Mouse (Mus musculus): Measurements from ENCODE around the gene 1300017J02Rik. TPM values are rescaled to one million over a fixed set of nuclear protein-coding genes. Genes with fewer than 3 reads are reported as not detected.
A peak's percentile ranks its signal among the peaks of the same experiment; 100 is the strongest.

1300017J02Rik gene
- polyA plus RNA-seq, 1 experiment from 2014 or later, result 0.51 TPM

DNA sequence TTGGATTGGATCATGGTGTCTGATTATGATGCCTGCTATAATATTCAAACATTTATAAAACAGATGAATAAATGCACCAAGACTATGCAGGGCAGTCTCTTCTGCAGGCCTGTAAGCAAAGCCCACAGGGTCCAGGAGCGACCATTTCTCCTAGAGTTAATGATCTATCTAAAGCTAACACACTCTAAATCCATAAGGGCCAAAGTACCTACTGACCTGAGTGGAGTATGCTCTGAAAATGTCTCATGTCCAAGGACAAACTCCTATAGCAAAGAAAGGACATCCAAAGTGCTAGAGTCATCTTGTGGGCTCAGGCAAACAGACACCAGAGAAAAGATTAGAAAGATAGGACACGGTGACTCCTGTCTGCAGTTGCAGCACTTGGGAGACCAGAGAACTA lies 10.4 kb downstream of the 1300017J02Rik start:
- Histone ChIP-seq H3K4me1 (ENCODE audit: insufficient read depth) (no peaks in the 10 kb centered on the region), H3K36me3 (ENCODE audit: insufficient read depth) (no peaks in the 10 kb centered on the region), H3K27me3 (ENCODE audit: insufficient read depth, low read length) (no peaks in the 10 kb centered on the region), H3K4me3 (ENCODE audit: low read depth, low read length) (no peak overlapping the region), H3K9me3 (ENCODE audit: low read depth, low read length) (no peaks in the 10 kb centered on the region), H3K9ac (no peak overlapping the region), H3K4me2 (no peak overlapping the region), H3K27ac (ENCODE audit: low read depth) (no peak overlapping the region)
- no peak for DNase-seq
- ATAC-seq (ENCODE audit: insufficient read depth), result no peak
- 64% methylated on average over 2 of the region's 2 CpGs for WGBS
- no peak for TF ChIP-seq CTCF (IDR thresholded peaks at IDR 0.05; ENCODE audit: low read depth)

DNA sequence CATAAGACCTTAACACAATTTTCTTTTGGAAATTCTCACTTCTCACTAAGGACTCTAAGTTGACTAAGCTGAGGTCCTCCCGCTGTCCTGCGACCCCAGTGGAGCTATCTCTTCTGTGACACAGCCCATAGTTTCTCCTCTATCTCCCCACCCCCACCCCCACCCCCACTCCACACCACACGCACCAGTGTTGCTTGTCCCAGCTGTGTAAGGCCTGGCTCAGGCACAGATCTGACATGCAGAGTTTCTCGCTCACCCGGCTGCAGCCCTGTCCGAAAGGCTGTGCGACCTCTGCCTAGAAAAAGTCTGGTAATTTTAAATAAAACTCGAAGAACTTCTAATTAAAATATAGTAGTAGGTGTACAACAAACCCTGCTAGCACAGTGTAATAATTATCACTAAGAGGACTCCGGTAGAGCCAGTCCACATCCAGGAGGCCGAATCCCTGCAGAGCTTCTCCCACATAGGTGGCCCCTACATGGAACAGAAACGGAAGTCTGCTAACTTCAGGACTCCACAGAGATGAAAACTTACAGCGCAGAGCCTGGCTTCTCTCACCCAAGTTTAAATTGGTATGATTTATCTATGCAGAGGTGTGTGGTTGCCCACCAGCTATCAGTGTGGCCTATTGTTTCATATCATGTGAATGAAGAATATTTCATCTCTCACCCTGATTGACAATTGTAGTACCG lies 16.2 kb downstream of the 1300017J02Rik start:
- no peak for ATAC-seq (ENCODE audit: insufficient read depth)

DNA sequence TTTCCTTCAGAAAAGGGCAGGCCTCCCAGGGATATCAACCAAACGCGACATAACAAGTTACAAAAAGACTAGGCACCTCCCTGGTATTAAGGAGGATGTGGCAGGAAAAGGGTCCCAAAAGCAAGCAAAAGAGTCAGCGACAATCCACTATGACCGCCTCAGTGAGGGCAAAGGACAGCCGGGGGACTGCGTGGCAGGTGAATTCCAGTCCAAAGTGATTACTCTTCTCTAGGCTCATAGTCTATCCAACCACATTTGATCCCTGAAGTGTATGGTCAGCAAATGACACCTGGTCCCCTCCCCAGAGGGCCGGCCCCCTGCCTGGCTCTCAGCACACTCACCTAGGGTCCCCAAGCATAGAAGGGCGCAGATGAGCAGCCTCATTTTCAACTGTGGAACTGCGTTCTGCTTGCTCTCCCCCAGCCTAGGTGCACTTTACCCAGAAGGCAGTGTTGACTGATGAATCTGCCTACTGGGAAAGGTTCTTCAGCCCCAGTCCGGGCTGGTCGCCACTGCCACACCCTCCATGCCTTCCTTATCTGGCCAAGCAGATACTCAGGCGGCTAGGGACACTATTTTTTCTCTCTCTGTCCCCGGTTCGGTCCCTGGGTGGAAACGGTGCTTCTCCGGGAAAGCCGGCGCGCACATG lies 16.9 kb downstream of the 1300017J02Rik start:
- no peaks in the 10 kb centered on the region for H3K9me3 ChIP-seq (ENCODE audit: low read depth, low read length)
- TF ChIP-seq CTCF (IDR thresholded peaks at IDR 0.05; ENCODE audit: low read depth), result no peak
- no peaks in the 10 kb centered on the region for H3K4me1 ChIP-seq (ENCODE audit: insufficient read depth)
- 68% methylated on average over 19 of the region's 19 CpGs for WGBS
- no peaks in the 10 kb centered on the region for H3K36me3 ChIP-seq (ENCODE audit: insufficient read depth)
- ATAC-seq (ENCODE audit: insufficient read depth), result peak; percentile 60
- no peaks in the 10 kb centered on the region for H3K27me3 ChIP-seq (ENCODE audit: insufficient read depth, low read length)
- 0 out of 2 replicates have a peak overlapping the region, but pooled peaks have one; percentile 9 for H3K9ac ChIP-seq
- DNase-seq, result no peak
- H3K4me2 ChIP-seq, result no peak overlapping the region
- no peak overlapping the region; the same call in 1 of the 2 replicates for H3K4me3 ChIP-seq (ENCODE audit: low read depth, low read length)
- peak overlapping the region; percentile 46; the same call in 1 of the 2 replicates for H3K27ac ChIP-seq (ENCODE audit: low read depth)

More for the DNA sequence above, 16.2 kb downstream of the 1300017J02Rik start:
- Histone ChIP-seq H3K4me1 (ENCODE audit: insufficient read depth) (no peaks in the 10 kb centered on the region), H3K9me3 (ENCODE audit: low read depth, low read length) (no peaks in the 10 kb centered on the region), H3K9ac (no peak overlapping the region), H3K36me3 (ENCODE audit: insufficient read depth) (no peaks in the 10 kb centered on the region), H3K27ac (ENCODE audit: low read depth) (no peak overlapping the region), H3K27me3 (ENCODE audit: insufficient read depth, low read length) (no peaks in the 10 kb centered on the region), H3K4me3 (ENCODE audit: low read depth, low read length) (no peak overlapping the region), H3K4me2 (no peak overlapping the region)
- no peak for DNase-seq
- no peak for TF ChIP-seq CTCF (IDR thresholded peaks at IDR 0.05; ENCODE audit: low read depth)
- 75% methylated on average over 13 of the region's 13 CpGs for WGBS

DNA sequence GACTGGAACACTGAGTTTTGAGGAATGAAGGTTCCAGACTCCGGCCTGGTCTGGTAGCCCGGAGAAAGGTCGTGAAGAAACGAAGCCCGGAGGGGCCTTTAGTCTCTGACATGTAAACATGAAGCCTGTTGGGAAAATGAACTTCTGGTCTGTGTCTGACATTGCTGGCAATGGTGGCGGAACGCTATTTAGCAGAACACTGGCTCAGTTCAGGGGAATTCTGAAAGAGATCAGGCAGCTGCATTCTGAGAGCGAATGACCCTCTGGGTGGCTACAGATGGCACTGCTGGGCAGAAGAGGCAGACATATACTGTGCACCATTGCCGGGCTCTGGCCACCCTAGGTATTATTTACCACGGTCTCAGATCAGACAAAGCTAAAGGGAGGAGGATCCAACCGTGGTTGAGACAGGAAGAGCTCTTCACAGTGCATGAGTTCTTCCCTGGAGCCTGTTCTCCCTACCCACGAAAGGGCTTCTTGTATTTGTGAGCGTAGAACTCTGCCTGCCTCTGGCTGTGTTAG lies 17.9 kb downstream of the 1300017J02Rik start:
- H3K4me2 ChIP-seq, result no peak overlapping the region
- ATAC-seq (ENCODE audit: insufficient read depth) (no peak), DNase-seq (peak; percentile 7)
- 65% methylated on average over 13 of the region's 13 CpGs for WGBS
- H3K36me3 ChIP-seq (ENCODE audit: insufficient read depth), result no peaks in the 10 kb centered on the region
- no peak overlapping the region for H3K9ac ChIP-seq
- H3K4me1 ChIP-seq (ENCODE audit: insufficient read depth), result no peaks in the 10 kb centered on the region
- no peaks in the 10 kb centered on the region for H3K9me3 ChIP-seq (ENCODE audit: low read depth, low read length)
- no peaks in the 10 kb centered on the region for H3K27me3 ChIP-seq (ENCODE audit: insufficient read depth, low read length)
- H3K4me3 ChIP-seq (ENCODE audit: low read depth, low read length), result no peak overlapping the region
- no peak for TF ChIP-seq CTCF (IDR thresholded peaks at IDR 0.05; ENCODE audit: low read depth)
- no peak overlapping the region for H3K27ac ChIP-seq (ENCODE audit: low read depth)

DNA sequence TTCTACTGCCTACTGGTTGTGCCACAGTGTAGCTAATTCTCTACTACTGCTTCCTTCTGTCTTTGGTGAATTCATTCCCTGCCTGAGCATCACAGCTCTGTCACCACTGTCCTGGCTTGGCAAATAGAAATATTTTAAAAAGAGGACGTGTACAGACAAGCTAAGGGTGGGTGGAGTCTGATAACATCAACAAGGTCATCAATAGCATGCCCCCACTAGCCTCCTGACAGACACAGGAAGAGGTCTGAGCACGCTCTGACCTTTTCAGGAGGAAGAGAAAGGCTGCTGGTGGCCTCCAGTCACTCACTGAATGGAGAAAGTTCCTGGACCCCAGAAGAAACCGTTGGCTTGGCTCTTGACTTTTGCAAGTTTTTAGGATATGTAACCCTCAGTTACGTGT lies 18.5 kb downstream of the 1300017J02Rik start:
- TF ChIP-seq CTCF (IDR thresholded peaks at IDR 0.05; ENCODE audit: low read depth), result no peak
- Histone ChIP-seq H3K27ac (ENCODE audit: low read depth) (no peak overlapping the region), H3K4me3 (ENCODE audit: low read depth, low read length) (no peak overlapping the region), H3K9ac (no peak overlapping the region), H3K4me2 (no peak overlapping the region), H3K4me1 (ENCODE audit: insufficient read depth) (no peaks in the 10 kb centered on the region), H3K9me3 (ENCODE audit: low read depth, low read length) (no peaks in the 10 kb centered on the region), H3K27me3 (ENCODE audit: insufficient read depth, low read length) (no peaks in the 10 kb centered on the region), H3K36me3 (ENCODE audit: insufficient read depth) (no peaks in the 10 kb centered on the region)
- ATAC-seq (ENCODE audit: insufficient read depth) (no peak), DNase-seq (no peak)
- 49% methylated on average over 4 of the region's 4 CpGs for WGBS

DNA sequence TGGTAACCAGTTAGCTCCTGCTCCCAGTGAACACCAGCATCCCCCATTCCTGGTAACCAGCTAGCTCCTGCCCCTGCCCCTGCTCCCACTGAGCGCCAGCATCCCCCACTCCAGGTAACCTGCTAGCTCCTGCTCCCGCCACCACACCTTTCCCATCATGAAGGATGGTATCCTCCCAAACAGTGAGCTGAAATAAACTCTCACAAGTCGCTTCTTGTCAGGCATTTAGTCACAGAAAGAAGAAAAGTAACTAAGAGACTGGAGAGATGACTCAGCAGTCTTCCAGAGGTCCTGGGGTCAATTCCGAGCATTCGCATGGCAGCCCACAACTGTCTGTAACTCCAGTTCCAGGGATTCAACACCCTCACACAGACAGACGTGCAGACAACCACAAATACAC lies 28.0 kb downstream of the 1300017J02Rik start:
- H3K36me3 ChIP-seq (ENCODE audit: insufficient read depth), result no peaks in the 10 kb centered on the region
- no peak for DNase-seq

DNA sequence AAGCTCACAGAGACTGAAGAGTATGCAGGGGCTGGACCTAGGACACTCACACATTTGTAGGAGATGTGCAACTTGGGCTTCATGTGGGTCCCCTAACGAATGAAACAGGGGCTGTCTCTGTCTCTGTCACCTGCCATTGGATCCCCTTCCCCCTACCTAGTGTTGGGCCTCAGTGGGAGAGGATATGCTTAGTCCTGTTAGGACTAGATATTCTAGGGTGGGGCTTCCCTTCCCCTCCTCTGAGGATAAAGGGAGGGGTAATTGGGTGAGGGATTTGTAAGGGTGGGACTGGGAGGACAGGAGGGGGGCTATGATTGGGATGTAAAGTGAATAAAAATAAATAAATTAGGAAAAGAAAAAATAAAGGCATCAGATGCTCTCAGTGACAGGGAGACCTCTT lies 29.2 kb downstream of the 1300017J02Rik start:
- no peak overlapping the region for H3K4me3 ChIP-seq (ENCODE audit: low read depth, low read length)
- no peaks in the 10 kb centered on the region for H3K4me1 ChIP-seq (ENCODE audit: insufficient read depth)
- WGBS, result 55% methylated on average over 1 of the region's 1 CpGs
- TF ChIP-seq CTCF (IDR thresholded peaks at IDR 0.05; ENCODE audit: low read depth), result no peak
- H3K27me3 ChIP-seq (ENCODE audit: insufficient read depth, low read length), result no peaks in the 10 kb centered on the region
- no peaks in the 10 kb centered on the region for H3K36me3 ChIP-seq (ENCODE audit: insufficient read depth)
- H3K27ac ChIP-seq (ENCODE audit: low read depth), result no peak overlapping the region
- no peaks in the 10 kb centered on the region for H3K9me3 ChIP-seq (ENCODE audit: low read depth, low read length)
- no peak overlapping the region for H3K9ac ChIP-seq
- ATAC-seq (ENCODE audit: insufficient read depth), result no peak
- H3K4me2 ChIP-seq, result no peak overlapping the region
- DNase-seq, result no peak

More for the DNA sequence above, 28.0 kb downstream of the 1300017J02Rik start:
- no peak for ATAC-seq (ENCODE audit: insufficient read depth)
- Histone ChIP-seq H3K4me3 (ENCODE audit: low read depth, low read length) (no peak overlapping the region), H3K4me2 (no peak overlapping the region), H3K9ac (no peak overlapping the region), H3K9me3 (ENCODE audit: low read depth, low read length) (no peaks in the 10 kb centered on the region), H3K4me1 (ENCODE audit: insufficient read depth) (no peaks in the 10 kb centered on the region), H3K27me3 (ENCODE audit: insufficient read depth, low read length) (no peaks in the 10 kb centered on the region), H3K27ac (ENCODE audit: low read depth) (no peak overlapping the region)
- 69% methylated on average over 6 of the region's 6 CpGs for WGBS
- no peak for TF ChIP-seq CTCF (IDR thresholded peaks at IDR 0.05; ENCODE audit: low read depth)

Measured in lung, embryonic 14.5 days (tissue).